Mouse (Mus musculus) spleen, adult 2 months (tissue): Measurements from ENCODE around the gene Atp6v1c2.

Source experiments
- CTCF ChIP-seq: fragments of 200-500 bp; IDR thresholded peaks from 2 replicates; pipeline ENCODE4 v1.5.1; 2011; ENCODE audit warnings: mild to moderate bottlenecking, inconsistent platforms; ENCODE audit not compliant: insufficient read depth, insufficient read length, insufficient replicate concordance; ENCODE audit errors: extremely low read depth
- POLR2A ChIP-seq: fragments of 200-500 bp; IDR thresholded peaks from 2 replicates; pipeline ENCODE4 v1.6.1; 2011; ENCODE audit warnings: low read depth, low read length, inconsistent platforms

DNA sequence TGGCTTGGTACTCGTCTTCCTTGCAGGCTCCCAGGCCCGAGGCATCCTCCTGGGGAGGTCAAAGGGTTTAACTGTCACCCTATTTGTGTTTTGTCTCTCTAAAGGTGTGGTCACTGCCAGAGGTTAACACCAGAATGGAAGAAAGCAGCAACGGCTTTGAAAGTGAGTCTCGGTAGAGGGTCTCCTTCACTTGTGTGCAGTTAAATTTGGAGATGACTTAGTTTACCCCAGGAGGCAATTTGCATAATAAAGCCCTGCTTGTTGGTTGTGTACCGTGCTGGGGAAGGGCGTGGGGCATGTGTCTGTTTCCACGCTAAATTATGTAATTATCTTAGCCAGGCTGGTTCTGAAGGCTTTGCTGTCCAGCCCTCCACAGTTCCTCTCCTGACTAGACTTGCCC is 55.3 kb downstream of the Atp6v1c2 start:
- TF ChIP-seq CTCF (no peak), POLR2A (no peak)
